Mouse (Mus musculus): ENCODE results near the gene Il25. TPM values are rescaled to one million over a fixed set of nuclear protein-coding genes. Genes with fewer than 3 reads are reported as not detected.
"Not testable (repeated sequence)": the region's sequence is repeated elsewhere in the genome, so short reads cannot be mapped to it uniquely, and the experiment has no call there.

Il25 gene
- total RNA-seq, 2 experiments from 2014 or later, result not detected

- no peak for DNase-seq (ENCODE audit: low spot score in 2 of 2)
These were observed 5.9 kb upstream of the Il25 start for GRCm38 (mm10) chr14:54926401-54927158.

- no peak for DNase-seq (ENCODE audit: low spot score in 2 of 2)
These were observed 5.2 kb upstream of the Il25 start for GRCm38 (mm10) chr14:54927296-54927695.

GRCm38 (mm10) chr14:54929801-54930200 is 2.7 kb upstream of the Il25 start:
- DNase-seq (ENCODE audit: low spot score in 2 of 2), result no peak

GRCm38 (mm10) chr14:54930431-54930830 is 2.1 kb upstream of the Il25 start:
- no peak for DNase-seq (ENCODE audit: low spot score in 2 of 2)

GRCm38 (mm10) chr14:54935904-54936830 is 3.7 kb downstream of the Il25 start, which contains the start of gene Cmtm5:
Gene Cmtm5 (plus strand): TSS chr14:54936261.
- no peak for DNase-seq (ENCODE audit: low spot score in 2 of 2)

GRCm38 (mm10) chr14:54936831-54937160 is 4.3 kb downstream of the Il25 start:
- DNase-seq (ENCODE audit: low spot score in 2 of 2), result no peak

- DNase-seq (ENCODE audit: low spot score in 2 of 2), result no peak
These were observed 5.1 kb downstream of the Il25 start for GRCm38 (mm10) chr14:54937361-54938182.

GRCm38 (mm10) chr14:54938431-54939219 is 6.1 kb downstream of the Il25 start:
- DNase-seq (ENCODE audit: low spot score in 2 of 2), result no peak

GRCm38 (mm10) chr14:54939434-54940175 is 7.1 kb downstream of the Il25 start:
- DNase-seq (ENCODE audit: low spot score in 2 of 2), result peak; percentile 30 to 38

- no peak for DNase-seq (ENCODE audit: low spot score in 2 of 2)
These were observed 7.7 kb downstream of the Il25 start for GRCm38 (mm10) chr14:54940176-54940530.

- DNase-seq (ENCODE audit: low spot score in 2 of 2), result no peak
These were observed 8.8 kb downstream of the Il25 start for GRCm38 (mm10) chr14:54941024-54941978.

- DNase-seq (ENCODE audit: low spot score in 2 of 2), result no peak
These were observed 10.0 kb downstream of the Il25 start for GRCm38 (mm10) chr14:54942479-54942878.

- no peak for DNase-seq (ENCODE audit: low spot score in 2 of 2)
These were observed 11.5 kb downstream of the Il25 start for GRCm38 (mm10) chr14:54943971-54944370.

- no peak for DNase-seq (ENCODE audit: low spot score in 2 of 2)
These were observed 12.4 kb downstream of the Il25 start for GRCm38 (mm10) chr14:54944939-54945338.

- DNase-seq (ENCODE audit: low spot score in 2 of 2), result no peak
These were observed 13.6 kb downstream of the Il25 start for GRCm38 (mm10) chr14:54945975-54946704.

- DNase-seq (ENCODE audit: low spot score in 2 of 2), result not testable (repeated sequence)
These were observed 14.5 kb downstream of the Il25 start for GRCm38 (mm10) chr14:54947008-54947407.

- DNase-seq (ENCODE audit: low spot score in 2 of 2), result no peak
These were observed 16.3 kb downstream of the Il25 start for GRCm38 (mm10) chr14:54948781-54949180.

- DNase-seq (ENCODE audit: low spot score in 2 of 2), result no peak
These were observed 18.0 kb downstream of the Il25 start for GRCm38 (mm10) chr14:54950493-54950892.
